Mouse (Mus musculus) stomach, embryonic 15.5 days (tissue): Measurements from ENCODE around the gene Gng3. TPM values are rescaled to one million over a fixed set of nuclear protein-coding genes. Genes with fewer than 3 reads are reported as not detected.
"Not testable (repeated sequence)": the region's sequence is repeated elsewhere in the genome, so short reads cannot be mapped to it uniquely, and the experiment has no call there.

Experiments
- ATAC-seq: fragments of 200-750 bp; cut with Nextera tagmentation; 2 replicates; pipeline ENCODE4 v1.8.0; 2017; ENCODE audit warnings: low read depth, moderate number of reproducible peaks, moderate TSS enrichment; ENCODE audit not compliant: insufficient read depth, low FRiP score
- H3K27ac ChIP-seq: fragments of 300-500 bp; sonication (generic); 2 replicates; pipeline ENCODE4 v1.5.1; 2015; ENCODE audit warnings: mild to moderate bottlenecking, inconsistent platforms
- H3K27me3 ChIP-seq: fragments of 300-500 bp; sonication (generic); replicated peaks from 2 replicates; pipeline ENCODE4 v1.6.1; 2015; ENCODE audit warnings: inconsistent platforms
- H3K36me3 ChIP-seq: fragments of 300-500 bp; sonication (generic); 2 replicates; pipeline ENCODE4 v1.6.1; 2015; ENCODE audit warnings: inconsistent platforms
- H3K4me1 ChIP-seq: fragments of 300-500 bp; sonication (generic); 2 replicates; pipeline ENCODE4 v1.6.1; 2015; ENCODE audit warnings: inconsistent platforms
- H3K4me2 ChIP-seq: fragments of 300-500 bp; sonication (generic); 2 replicates; pipeline ENCODE4 v1.6.1; 2015; ENCODE audit warnings: mild to moderate bottlenecking, inconsistent platforms
- H3K4me3 ChIP-seq: fragments of 300-500 bp; sonication (generic); replicated peaks from 2 replicates; pipeline ENCODE4 v1.5.1; 2015; ENCODE audit warnings: inconsistent platforms
- H3K9ac ChIP-seq: fragments of 300-500 bp; sonication (generic); 2 replicates; pipeline ENCODE4 v1.6.1; 2015; ENCODE audit warnings: inconsistent platforms
- H3K9me3 ChIP-seq: fragments of 300-500 bp; sonication (generic); 2 replicates; pipeline ENCODE4 v1.6.1; 2016; ENCODE audit warnings: inconsistent platforms
- WGBS: fragments of 180-500 bp; shearing (Covaris S2); methylation state at CpG from one replicate; pipeline ENCODE4 v1.1.7; 2015; 5-methylcytosine and 5-hydroxymethylcytosine counted together
- polyA plus RNA-seq: library from polyadenylated mRNA; unstranded; fragments of >200 nt; fragmentation: Nextera tagmentation; extraction: Ambion mirVana; gene quantifications from 2 replicates; pipeline ENCODE4 v1.2.1, GENCODE M21; 2015

The Gng3 gene
- polyA plus RNA-seq, 1 experiment from 2014 or later = 14.7 TPM

DNA sequence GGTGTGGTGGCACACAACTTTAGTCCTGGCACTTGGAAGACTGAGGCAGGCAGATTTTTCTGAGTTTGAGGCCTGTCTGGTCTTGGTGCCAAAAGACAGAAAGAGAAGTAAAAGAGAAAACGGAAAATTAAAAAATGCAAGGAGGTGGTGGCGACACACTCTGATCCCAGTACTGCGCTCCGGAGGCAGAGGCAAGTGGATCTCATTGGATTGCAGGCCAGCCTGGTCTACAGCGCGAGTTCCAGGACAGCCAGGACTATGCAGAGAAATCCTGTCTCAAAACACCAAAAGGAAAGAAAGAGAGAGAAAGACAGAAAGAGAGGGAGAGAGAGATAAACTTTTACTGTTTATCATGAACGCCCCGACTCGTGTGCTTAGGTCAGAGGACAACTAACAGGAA lies 31.8 kb upstream of the Gng3 start:
- Histone ChIP-seq H3K27ac (peak overlapping the region; percentile 45), H3K27me3 (no peaks in the 10 kb centered on the region), H3K9ac (peak overlapping the region; percentile 40; the same call in 1 of the 2 replicates), H3K36me3 (peaks cover 14% of the 10 kb centered on the region), H3K4me2 (peak overlapping the region; percentile 57), H3K9me3 (no peaks in the 10 kb centered on the region), H3K4me3 (peak overlapping the region; percentile 97), H3K4me1 (peaks cover 6% of the 10 kb centered on the region)
- 38% methylated on average over 9 of the region's 9 CpGs for WGBS
- no peak for ATAC-seq

DNA sequence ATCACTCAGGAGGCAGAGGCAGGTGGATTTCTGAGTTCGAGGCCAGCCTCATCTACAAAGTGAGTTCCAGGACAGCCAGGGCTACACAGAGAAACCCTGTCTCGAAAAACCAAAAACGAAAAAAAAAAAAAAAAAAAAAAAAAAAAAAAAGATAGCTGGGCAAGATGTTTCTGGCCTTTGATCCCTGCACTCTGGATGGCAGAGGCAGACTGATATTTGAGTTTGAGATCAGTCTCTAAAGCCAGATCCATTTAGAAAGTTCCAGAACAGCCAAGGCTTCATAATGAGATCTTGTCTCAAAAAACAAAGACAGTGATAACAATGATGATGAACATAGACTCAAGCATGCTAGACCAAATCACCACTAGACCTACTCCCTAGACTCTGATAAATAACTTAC lies 31.4 kb upstream of the Gng3 start:
- Histone ChIP-seq H3K4me3 (peak overlapping the region; percentile 97; the same call in 1 of the 2 replicates), H3K4me2 (peak overlapping the region; percentile 57; the same call in 1 of the 2 replicates), H3K36me3 (peaks cover 10% of the 10 kb centered on the region)
- not testable (repeated sequence) for H3K27me3 ChIP-seq, H3K9ac ChIP-seq, ATAC-seq, H3K27ac ChIP-seq, H3K9me3 ChIP-seq, H3K4me1 ChIP-seq
- WGBS = 63% methylated on average over 3 of the region's 3 CpGs

DNA sequence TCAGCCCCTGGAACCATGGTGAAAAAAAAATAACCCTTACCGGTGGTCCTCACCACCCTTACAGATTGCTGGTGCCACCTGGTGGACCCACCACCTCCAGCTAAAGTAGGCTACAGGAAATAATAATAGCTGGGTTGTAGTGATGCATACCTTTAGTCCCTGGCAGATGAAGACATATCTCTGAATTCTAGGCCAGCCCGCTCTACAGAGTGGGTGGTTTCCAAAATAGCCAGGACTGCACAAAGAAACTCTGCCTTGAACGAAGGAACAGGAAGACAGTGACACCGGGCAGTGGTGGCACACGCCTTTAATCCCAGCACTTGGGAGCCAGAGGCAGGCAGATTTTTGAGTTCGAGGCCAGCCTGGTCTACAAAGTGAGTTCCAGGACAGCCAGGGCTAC lies 25.3 kb upstream of the Gng3 start:
- no peak overlapping the region for H3K9ac ChIP-seq
- H3K4me2 ChIP-seq = no peak overlapping the region
- no peaks in the 10 kb centered on the region for H3K4me1 ChIP-seq
- no peak for ATAC-seq
- no peaks in the 10 kb centered on the region for H3K9me3 ChIP-seq
- H3K27ac ChIP-seq = no peak overlapping the region
- no peak overlapping the region for H3K4me3 ChIP-seq
- 81% methylated on average over 6 of the region's 6 CpGs for WGBS
- H3K36me3 ChIP-seq = no peaks in the 10 kb centered on the region
- H3K27me3 ChIP-seq = no peaks in the 10 kb centered on the region

DNA sequence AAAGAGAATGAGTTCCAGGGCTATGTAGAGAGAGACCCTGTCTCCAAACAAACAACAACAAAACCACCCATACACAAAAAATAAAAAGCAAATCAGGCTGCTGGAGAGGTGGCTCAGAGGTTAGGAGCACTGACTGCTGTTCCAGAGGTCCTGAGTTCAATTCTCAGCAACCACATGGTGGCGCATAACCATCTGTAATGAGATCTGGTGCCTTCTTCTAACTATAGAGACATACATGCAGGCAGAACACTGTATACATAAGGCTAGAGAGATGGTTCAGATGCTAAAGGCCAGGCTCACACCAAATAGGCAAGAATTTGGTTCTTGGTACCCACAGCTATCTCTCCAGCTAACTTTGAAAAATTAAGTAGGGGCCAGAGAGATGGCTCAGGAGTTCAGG lies 20.0 kb upstream of the Gng3 start:
- ATAC-seq = no peak
- Histone ChIP-seq H3K4me3 (no peak overlapping the region), H3K9ac (no peak overlapping the region), H3K27ac (no peak overlapping the region), H3K9me3 (no peaks in the 10 kb centered on the region), H3K4me1 (no peaks in the 10 kb centered on the region), H3K36me3 (no peaks in the 10 kb centered on the region), H3K4me2 (no peak overlapping the region), H3K27me3 (no peaks in the 10 kb centered on the region)
- 15% methylated on average over 1 of the region's 1 CpGs for WGBS

DNA sequence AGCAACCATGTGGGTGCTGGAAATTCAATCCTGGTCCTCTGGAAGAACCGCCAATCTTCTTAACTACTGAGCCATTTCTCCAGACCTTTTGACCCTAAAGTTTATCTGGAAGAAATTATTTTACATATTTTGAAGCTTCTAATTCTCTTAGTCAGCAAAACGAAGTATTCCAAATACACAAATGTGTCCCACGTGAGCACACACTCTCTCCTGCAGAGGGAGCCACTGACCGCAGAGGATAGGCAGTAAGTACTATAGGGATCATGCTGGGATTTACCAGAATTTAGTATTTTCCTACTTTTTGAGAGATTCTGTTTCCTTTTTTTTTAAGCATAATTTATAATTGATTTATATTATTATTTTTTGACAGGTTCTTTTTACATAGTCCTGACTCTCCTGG lies 18.7 kb upstream of the Gng3 start:
- H3K36me3 ChIP-seq = no peaks in the 10 kb centered on the region
- no peaks in the 10 kb centered on the region for H3K9me3 ChIP-seq
- no peak overlapping the region for H3K4me3 ChIP-seq
- WGBS = 40% methylated on average over 4 of the region's 4 CpGs
- H3K27ac ChIP-seq = no peak overlapping the region
- no peak for ATAC-seq
- no peaks in the 10 kb centered on the region for H3K27me3 ChIP-seq
- no peak overlapping the region for H3K4me2 ChIP-seq
- no peaks in the 10 kb centered on the region for H3K4me1 ChIP-seq
- H3K9ac ChIP-seq = no peak overlapping the region

DNA sequence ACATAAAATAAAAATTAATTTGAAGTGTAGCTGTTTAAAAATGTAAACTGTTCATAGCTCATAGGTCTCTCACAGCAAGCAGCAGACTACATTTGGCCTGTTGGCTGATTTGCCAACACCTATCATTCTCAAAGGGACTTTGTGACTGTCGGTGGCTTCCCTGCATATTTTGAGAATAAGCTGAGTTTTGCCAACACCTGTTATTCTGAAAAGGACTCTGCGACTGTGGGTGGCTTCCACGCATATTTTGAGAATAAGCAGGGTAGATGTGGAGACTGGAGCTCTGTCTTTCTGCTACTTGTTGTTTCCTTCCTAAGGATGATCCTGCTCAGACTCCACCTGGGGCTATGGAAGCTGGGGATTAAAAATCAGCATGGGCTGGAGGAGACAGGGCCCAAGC lies 14.1 kb upstream of the Gng3 start:
- H3K27ac ChIP-seq = no peak overlapping the region
- H3K4me3 ChIP-seq = no peak overlapping the region
- no peak for ATAC-seq
- H3K9me3 ChIP-seq = no peaks in the 10 kb centered on the region
- no peak overlapping the region for H3K9ac ChIP-seq
- no peak overlapping the region for H3K4me2 ChIP-seq
- WGBS = 76% methylated on average over 3 of the region's 3 CpGs
- H3K4me1 ChIP-seq = 0 out of 2 replicates have a peak, but pooled peaks cover 9% of the 10 kb centered on the region
- no peaks in the 10 kb centered on the region for H3K36me3 ChIP-seq
- no peaks in the 10 kb centered on the region for H3K27me3 ChIP-seq

DNA sequence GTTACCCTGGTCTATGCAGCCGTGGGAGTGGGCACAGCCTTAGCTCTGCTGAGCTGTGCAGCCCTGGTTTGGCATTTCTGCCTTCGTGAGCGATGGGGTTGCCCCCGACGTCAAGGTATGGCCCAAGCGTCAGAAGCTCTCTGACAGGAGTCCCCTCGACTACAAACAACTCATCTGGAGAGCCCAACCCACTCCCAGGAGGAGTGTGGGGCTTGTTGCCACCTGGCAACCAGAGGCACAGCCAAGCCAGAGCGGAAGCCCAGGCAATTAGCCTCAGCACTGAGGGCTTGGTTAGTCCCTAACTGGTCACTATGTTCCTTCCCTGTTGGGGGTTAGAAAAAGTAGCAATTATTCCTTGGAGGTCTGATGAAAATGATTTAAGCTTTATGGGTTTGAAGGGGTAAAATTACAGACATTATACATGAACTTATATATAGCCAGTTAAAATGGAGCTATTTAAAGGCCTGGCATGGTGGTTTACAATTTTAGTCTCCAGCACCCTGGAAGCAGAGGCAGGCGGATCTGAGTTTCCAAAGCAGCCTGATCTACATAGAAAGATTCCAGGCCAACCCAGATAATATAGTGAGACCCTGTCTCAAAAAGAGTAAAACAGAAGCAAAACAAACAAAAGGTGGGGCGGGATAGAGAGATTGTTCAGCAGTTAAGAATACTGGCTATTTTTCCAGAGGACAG lies 13.4 kb upstream of the Gng3 start:
- 56% methylated on average over 10 of the region's 10 CpGs for WGBS
- Histone ChIP-seq H3K9me3 (no peaks in the 10 kb centered on the region), H3K27ac (no peak overlapping the region), H3K4me1 (0 out of 2 replicates have a peak, but pooled peaks cover 9% of the 10 kb centered on the region), H3K27me3 (no peaks in the 10 kb centered on the region), H3K4me3 (no peak overlapping the region), H3K9ac (no peak overlapping the region), H3K36me3 (no peaks in the 10 kb centered on the region), H3K4me2 (no peak overlapping the region)
- no peak for ATAC-seq

DNA sequence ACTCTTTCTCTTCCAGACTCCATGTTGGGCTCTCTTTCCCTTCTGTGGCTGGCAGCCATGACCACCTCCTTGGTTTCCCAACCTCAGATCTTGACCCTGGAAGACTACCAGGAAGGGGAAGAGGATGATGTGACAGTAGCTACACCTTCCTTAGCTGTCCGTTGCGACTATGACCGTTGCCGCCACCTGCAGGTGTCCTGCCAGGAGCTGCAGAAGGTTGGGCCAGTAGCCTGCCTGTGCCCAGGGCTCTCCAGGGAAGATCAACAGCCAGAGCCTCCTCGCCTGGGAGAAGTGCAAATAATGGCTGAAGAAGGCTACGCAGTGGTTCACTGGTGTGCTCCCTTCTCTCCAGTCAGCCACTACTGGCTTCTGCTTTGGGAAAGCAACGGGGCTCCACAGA lies 12.6 kb upstream of the Gng3 start:
- WGBS = 50% methylated on average over 7 of the region's 7 CpGs
- Histone ChIP-seq H3K4me2 (no peak overlapping the region), H3K27me3 (no peaks in the 10 kb centered on the region), H3K4me3 (no peak overlapping the region), H3K9me3 (no peaks in the 10 kb centered on the region), H3K4me1 (0 out of 2 replicates have a peak, but pooled peaks cover 9% of the 10 kb centered on the region), H3K36me3 (0 out of 2 replicates have a peak, but pooled peaks cover 1% of the 10 kb centered on the region), H3K27ac (no peak overlapping the region), H3K9ac (no peak overlapping the region)
- ATAC-seq = no peak

DNA sequence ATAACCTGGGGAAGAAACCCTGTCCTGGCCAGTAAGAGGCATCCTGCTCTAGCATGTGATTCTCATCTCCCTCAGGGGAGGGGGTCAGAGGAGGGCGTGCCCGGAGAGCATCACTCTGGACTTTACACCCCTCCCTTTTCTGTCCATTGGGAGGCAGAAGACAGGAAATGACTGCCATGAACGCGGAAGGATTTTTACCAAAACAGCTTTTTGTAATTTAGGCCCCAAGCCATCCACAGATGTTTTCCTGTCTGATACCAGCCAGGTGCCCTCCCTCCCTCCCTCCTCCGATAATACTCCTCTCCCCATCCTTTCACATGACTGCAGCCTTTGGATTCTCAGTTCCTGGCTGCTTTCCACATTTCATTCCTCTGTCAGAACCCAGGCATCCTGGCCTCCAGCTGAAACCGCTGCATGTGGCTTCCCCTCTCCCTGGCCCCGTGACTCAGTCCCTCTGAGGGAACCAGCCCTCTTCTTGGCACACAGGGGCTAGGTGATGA lies 11.5 kb upstream of the Gng3 start, which contains the start of gene Lrrn4cl:
Gene Lrrn4cl (plus strand): TSS at position 367 of the 500 bp plus-strand sequence.
- ATAC-seq = peak; percentile 52
- 22% methylated on average over 7 of the region's 7 CpGs for WGBS
- no peaks in the 10 kb centered on the region for H3K9me3 ChIP-seq
- H3K4me2 ChIP-seq = peak within 1 kb of the TSS; percentile 26
- H3K4me1 ChIP-seq = 0 out of 2 replicates have a peak, but pooled peaks cover 9% of the 10 kb centered on the region
- no peaks in the 10 kb centered on the region for H3K27me3 ChIP-seq
- H3K36me3 ChIP-seq = peaks cover 12% of the 10 kb centered on the region
- no peak within 1 kb of the TSS for H3K4me3 ChIP-seq
- H3K9ac ChIP-seq = no peak within 1 kb of the TSS
- H3K27ac ChIP-seq = peak within 1 kb of the TSS; percentile 31

DNA sequence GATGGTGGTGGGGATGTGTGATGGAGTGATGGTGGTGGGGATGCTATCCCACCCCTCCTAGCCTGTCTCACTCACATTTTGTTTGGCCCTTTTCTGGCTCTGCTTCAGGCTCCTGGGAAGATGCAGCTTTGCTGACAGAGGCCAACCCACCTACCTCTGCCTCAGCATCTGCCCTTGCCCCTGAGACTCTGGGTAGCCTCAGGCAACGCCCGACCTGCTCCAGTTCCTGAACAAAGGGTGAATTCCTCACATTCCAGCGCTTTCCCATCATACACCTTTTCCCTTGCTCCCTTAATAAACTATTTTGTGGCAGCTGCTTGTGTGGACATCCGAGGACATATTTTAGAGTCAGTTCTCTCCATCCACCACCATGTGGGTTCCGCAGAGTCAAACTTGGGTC lies 9.4 kb upstream of the Gng3 start:
- H3K4me1 ChIP-seq = 0 out of 2 replicates have a peak, but pooled peaks cover 9% of the 10 kb centered on the region
- no peaks in the 10 kb centered on the region for H3K27me3 ChIP-seq
- no peak overlapping the region for H3K4me3 ChIP-seq
- no peak overlapping the region for H3K27ac ChIP-seq
- no peak overlapping the region for H3K4me2 ChIP-seq
- peaks cover 12% of the 10 kb centered on the region for H3K36me3 ChIP-seq
- no peak for ATAC-seq
- 70% methylated on average over 5 of the region's 5 CpGs for WGBS
- H3K9ac ChIP-seq = no peak overlapping the region
- no peaks in the 10 kb centered on the region for H3K9me3 ChIP-seq

DNA sequence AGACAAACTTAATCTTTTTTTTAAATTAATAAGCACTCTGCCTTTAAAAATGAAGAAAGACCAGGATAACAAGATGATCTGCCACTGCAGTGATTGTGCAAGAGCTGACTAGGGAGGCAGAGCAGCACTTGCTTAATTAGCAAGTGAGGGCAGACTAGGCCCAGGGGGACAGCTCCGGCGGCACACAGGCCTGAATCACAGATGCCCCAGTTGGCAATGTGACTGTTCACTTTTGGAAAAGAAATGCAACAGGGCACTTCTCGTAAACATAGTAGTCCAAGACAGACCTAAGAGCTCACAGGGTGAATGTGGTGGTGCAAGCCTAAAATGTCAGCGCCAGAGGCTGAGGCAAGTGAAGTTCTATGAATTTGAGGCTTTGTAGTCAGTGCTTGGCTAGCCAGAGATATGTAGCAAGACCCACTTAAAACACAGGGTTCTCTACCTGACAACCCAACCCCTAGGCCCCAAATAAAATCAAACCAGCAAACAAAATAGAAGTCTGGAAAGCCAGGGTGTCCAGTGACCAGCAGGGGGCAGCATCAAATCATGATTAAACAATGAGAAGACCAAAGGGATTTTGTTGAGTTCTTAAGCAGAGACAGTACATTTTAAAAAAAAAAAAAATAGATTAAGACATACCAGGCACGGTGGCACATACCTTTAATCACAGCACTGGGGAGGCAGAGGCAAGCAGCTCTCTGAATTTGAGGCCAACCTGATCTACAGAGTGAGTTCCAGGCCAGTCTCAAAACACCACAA lies 5.6 kb upstream of the Gng3 start:
- Histone ChIP-seq H3K4me2 (no peak overlapping the region), H3K27ac (no peak overlapping the region), H3K4me3 (no peak overlapping the region), H3K27me3 (no peaks in the 10 kb centered on the region), H3K4me1 (peaks cover 14% of the 10 kb centered on the region), H3K36me3 (peaks cover 12% of the 10 kb centered on the region), H3K9me3 (no peaks in the 10 kb centered on the region), H3K9ac (no peak overlapping the region)
- WGBS = 64% methylated on average over 5 of the region's 5 CpGs
- ATAC-seq = no peak

DNA sequence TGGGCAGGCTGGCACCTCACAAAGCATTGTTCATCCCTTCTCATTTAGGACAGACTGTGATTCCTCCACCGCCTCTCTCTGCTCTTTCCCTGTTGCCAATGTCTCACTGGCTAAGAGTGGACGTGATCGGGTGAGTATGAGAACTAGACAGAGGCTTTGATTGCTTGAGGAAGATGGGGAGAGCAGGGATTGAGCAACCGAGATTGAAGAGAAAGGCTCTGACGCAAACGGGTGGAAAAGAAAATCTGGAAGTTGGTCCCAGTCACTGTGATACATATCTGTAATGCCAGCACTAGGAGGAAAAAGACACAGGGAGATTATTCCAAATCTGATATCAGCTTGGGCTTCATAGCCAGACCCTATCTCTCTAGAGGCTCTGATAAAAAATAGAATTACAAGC lies 4.0 kb upstream of the Gng3 start:
- ATAC-seq = no peak
- H3K27ac ChIP-seq = no peak overlapping the region
- H3K4me2 ChIP-seq = no peak overlapping the region
- H3K4me3 ChIP-seq = no peak overlapping the region
- 87% methylated on average over 6 of the region's 6 CpGs for WGBS
- no peak overlapping the region for H3K9ac ChIP-seq
- H3K36me3 ChIP-seq = peaks cover 12% of the 10 kb centered on the region
- H3K4me1 ChIP-seq = peaks cover 20% of the 10 kb centered on the region
- H3K9me3 ChIP-seq = no peaks in the 10 kb centered on the region
- no peaks in the 10 kb centered on the region for H3K27me3 ChIP-seq
